Mouse (Mus musculus) liver, embryonic 15.5 days (tissue): ENCODE data around the gene Gipc3. TPM values are rescaled to one million over a fixed set of nuclear protein-coding genes. Genes with fewer than 3 reads are reported as not detected.

Source experiments
- ATAC-seq: fragments of 200-750 bp; cut with Nextera tagmentation; 2 replicates; pipeline ENCODE4 v1.8.0; 2017; ENCODE audit warnings: moderate number of reproducible peaks, mild to moderate bottlenecking, moderate library complexity; ENCODE audit not compliant: insufficient read depth
- H3K27ac ChIP-seq: fragments of 300-500 bp; sonication (generic); replicated peaks from 2 replicates; pipeline ENCODE4 v1.5.1; 2015; ENCODE audit warnings: mild to moderate bottlenecking, inconsistent platforms
- H3K27me3 ChIP-seq: fragments of 300-500 bp; sonication (generic); 2 replicates; pipeline ENCODE4 v1.6.1; 2015; ENCODE audit warnings: mild to moderate bottlenecking, inconsistent platforms
- H3K36me3 ChIP-seq: fragments of 300-500 bp; sonication (generic); replicated peaks from 2 replicates; pipeline ENCODE4 v1.6.1; 2015; ENCODE audit warnings: moderate library complexity, mild to moderate bottlenecking, inconsistent platforms
- H3K4me1 ChIP-seq: fragments of 300-500 bp; sonication (generic); replicated peaks from 2 replicates; pipeline ENCODE4 v1.6.1; 2015; ENCODE audit warnings: inconsistent platforms
- H3K4me2 ChIP-seq: fragments of 300-500 bp; sonication (generic); 2 replicates; pipeline ENCODE4 v1.6.1; 2015; ENCODE audit warnings: moderate library complexity, mild to moderate bottlenecking, inconsistent platforms
- H3K4me3 ChIP-seq: fragments of 300-500 bp; sonication (generic); replicated peaks from 2 replicates; pipeline ENCODE4 v1.5.1; 2015; ENCODE audit warnings: mild to moderate bottlenecking, inconsistent platforms
- H3K9ac ChIP-seq: fragments of 300-500 bp; sonication (generic); 2 replicates; pipeline ENCODE4 v1.6.1; 2015; ENCODE audit warnings: moderate library complexity, mild to moderate bottlenecking, inconsistent platforms
- H3K9me3 ChIP-seq: fragments of 300-500 bp; sonication (generic); replicated peaks from 2 replicates; pipeline ENCODE4 v1.6.1; 2016; ENCODE audit warnings: inconsistent platforms
- WGBS: fragments of 180-500 bp; shearing (Covaris S2); methylation state at CpG from one replicate; pipeline ENCODE4 v1.1.7; 2015; ENCODE audit warnings: mixed read lengths; ENCODE audit not compliant: insufficient replicate concordance; 5-methylcytosine and 5-hydroxymethylcytosine counted together
- polyA plus RNA-seq: library from polyadenylated mRNA; unstranded; fragments of >200 nt; fragmentation: Nextera tagmentation; extraction: Ambion mirVana; gene quantifications from 2 replicates; pipeline ENCODE4 v1.2.1, GENCODE M21; 2015

The Gipc3 gene
- polyA plus RNA-seq, 1 experiment from 2014 or later, result not detected

DNA sequence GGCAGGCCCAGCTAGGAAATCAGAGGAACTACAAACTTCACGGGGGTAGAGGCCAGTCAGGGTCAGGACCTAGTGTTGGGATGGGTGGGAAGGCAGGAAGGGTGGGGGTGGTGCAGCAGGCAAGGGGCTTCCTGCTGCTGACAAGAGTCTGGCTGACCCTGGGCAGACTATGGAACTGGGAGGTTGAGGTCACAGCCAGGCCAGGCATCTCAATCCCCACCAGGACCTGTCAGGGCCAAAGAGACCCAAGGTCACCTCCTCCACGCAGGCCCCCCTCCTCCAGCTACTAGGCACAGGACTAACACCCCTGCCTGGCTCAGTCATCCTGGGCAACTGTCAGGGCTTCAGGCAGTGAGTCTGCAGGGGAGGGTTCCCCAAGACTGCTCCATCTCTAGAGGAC is 15.1 kb downstream of the Gipc3 start:
- 0 out of 2 replicates have a peak, but pooled peaks have one; percentile 16 for ATAC-seq
- Histone ChIP-seq H3K36me3 (peaks cover 46% of the 10 kb centered on the region), H3K27me3 (peaks cover 9% of the 10 kb centered on the region), H3K9me3 (no peaks in the 10 kb centered on the region), H3K9ac (no peak overlapping the region), H3K4me3 (no peak overlapping the region), H3K4me1 (peaks cover 32% of the 10 kb centered on the region), H3K27ac (peak overlapping the region; percentile 43), H3K4me2 (no peak overlapping the region)
- WGBS, result 31% methylated on average over 2 of the region's 2 CpGs

DNA sequence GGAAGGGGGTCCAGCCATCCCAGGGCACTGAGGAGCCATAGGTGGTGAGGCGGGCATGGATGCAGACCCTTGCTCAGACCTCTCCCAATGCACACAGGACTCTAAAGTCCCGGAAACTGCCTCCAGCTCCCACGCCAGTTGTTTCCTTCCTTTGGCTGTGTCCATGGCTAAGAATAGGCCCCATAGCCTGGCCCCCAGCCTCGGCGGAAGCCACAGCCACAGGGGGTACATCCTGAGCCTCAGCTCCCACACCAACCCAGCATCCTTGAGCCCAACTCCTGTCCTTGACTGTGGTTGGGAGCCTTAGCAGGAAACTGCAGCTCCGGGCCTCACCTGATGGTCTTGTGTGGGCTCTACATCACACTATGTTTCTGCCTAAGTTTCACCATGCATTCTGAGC is 16.2 kb downstream of the Gipc3 start:
- WGBS, result 46% methylated on average over 6 of the region's 6 CpGs
- H3K9ac ChIP-seq, result no peak overlapping the region
- peaks cover 55% of the 10 kb centered on the region for H3K36me3 ChIP-seq
- no peaks in the 10 kb centered on the region for H3K27me3 ChIP-seq
- H3K4me1 ChIP-seq, result peaks cover 43% of the 10 kb centered on the region
- no peak overlapping the region for H3K27ac ChIP-seq
- no peak overlapping the region for H3K4me3 ChIP-seq
- no peak overlapping the region for H3K4me2 ChIP-seq
- no peak for ATAC-seq
- H3K9me3 ChIP-seq, result no peaks in the 10 kb centered on the region

- WGBS, result 91% methylated on average over 18 of the region's 18 CpGs
- Histone ChIP-seq H3K4me3 (no peak overlapping the region), H3K27me3 (no peaks in the 10 kb centered on the region), H3K36me3 (peaks cover 55% of the 10 kb centered on the region), H3K4me1 (peaks cover 48% of the 10 kb centered on the region), H3K4me2 (no peak overlapping the region), H3K9ac (no peak overlapping the region), H3K9me3 (no peaks in the 10 kb centered on the region), H3K27ac (no peak overlapping the region)
- ATAC-seq, result no peak
Measured at GRCm38 (mm10) chr10:81325781-81326180, 17.3 kb downstream of the Gipc3 start.

GRCm38 (mm10) chr10:81325176-81325575 is 17.9 kb downstream of the Gipc3 start:
- Histone ChIP-seq H3K36me3 (peaks cover 55% of the 10 kb centered on the region), H3K4me2 (no peak overlapping the region), H3K4me3 (no peak overlapping the region), H3K27ac (no peak overlapping the region), H3K9ac (no peak overlapping the region), H3K9me3 (no peaks in the 10 kb centered on the region), H3K27me3 (no peaks in the 10 kb centered on the region), H3K4me1 (peaks cover 48% of the 10 kb centered on the region)
- ATAC-seq, result no peak
- 92% methylated on average over 21 of the region's 21 CpGs for WGBS

DNA sequence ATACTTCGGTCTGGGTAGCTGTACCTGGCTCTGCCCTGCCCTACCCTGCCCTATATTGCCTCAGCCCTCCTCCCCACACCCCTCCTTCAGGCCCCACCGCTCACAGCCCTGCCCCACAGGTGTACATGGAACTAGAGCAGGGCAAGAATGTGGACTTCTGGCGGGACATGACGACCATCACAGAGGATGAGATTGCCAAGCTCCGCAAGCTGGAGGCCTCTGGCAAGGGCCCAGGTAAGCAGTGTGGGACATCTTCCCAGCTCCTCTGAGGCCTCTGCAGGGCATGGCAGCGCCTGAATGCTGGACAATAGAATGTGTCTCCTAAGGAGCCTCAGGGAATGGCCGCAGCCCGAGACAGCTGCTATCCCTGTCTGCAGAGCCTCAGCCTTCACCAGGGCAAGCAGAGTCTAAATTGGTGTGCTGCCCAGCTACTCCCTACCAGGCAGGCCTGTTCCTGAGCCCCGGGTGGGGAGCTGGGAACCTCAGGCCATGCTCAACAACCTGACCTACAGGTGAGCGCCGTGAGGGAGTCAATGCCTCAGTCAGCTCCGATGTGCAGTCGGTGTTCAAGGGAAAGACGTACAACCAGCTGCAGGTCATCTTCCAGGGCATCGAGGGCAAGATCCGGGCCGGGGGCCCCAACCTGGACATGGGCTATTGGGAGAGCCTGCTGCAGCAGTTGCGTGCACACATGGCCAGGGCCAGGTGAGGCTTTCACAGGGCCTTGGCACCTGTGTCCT is 19.1 kb downstream of the Gipc3 start:
- Histone ChIP-seq H3K36me3 (peaks cover 55% of the 10 kb centered on the region), H3K9me3 (no peaks in the 10 kb centered on the region), H3K27me3 (no peaks in the 10 kb centered on the region), H3K4me2 (no peak overlapping the region), H3K4me3 (no peak overlapping the region), H3K9ac (no peak overlapping the region), H3K27ac (no peak overlapping the region), H3K4me1 (peaks cover 57% of the 10 kb centered on the region)
- WGBS, result 91% methylated on average over 18 of the region's 18 CpGs
- no peak for ATAC-seq

DNA sequence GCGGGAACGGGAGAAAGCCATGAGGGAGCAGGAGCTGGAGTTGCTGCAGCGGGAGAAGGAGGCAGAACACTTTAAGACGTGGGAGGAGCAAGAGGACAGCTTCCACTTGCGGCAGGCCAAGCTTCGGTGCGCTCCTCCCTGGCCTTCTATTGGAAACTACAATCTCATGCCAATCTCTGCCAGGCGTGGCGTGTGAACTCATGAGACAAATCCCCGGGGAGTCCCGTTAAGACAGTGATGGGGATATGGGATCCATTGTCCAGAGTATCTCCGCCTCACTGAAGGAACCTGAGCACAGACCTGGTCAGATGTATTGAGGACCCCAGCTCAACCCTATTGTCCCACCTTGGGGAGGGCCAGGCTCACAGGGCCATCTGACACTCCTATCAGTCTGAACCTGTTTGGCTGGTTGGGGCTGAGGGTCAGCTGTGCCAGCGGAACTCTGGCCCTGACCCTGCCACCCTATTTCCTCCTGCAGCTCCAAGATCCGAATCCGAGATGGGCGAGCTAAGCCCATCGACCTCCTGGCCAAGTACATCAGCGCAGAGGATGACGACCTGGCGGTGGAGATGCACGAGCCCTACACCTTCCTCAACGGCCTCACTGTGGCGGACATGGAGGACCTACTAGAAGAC is 19.8 kb downstream of the Gipc3 start:
- no peak for ATAC-seq
- Histone ChIP-seq H3K27ac (no peak overlapping the region), H3K9me3 (no peaks in the 10 kb centered on the region), H3K4me3 (0 out of 2 replicates have a peak overlapping the region, but pooled peaks have one; percentile 94), H3K4me2 (no peak overlapping the region), H3K27me3 (no peaks in the 10 kb centered on the region), H3K9ac (no peak overlapping the region), H3K4me1 (peaks cover 57% of the 10 kb centered on the region), H3K36me3 (peaks cover 57% of the 10 kb centered on the region)
- WGBS, result 89% methylated on average over 23 of the region's 23 CpGs

DNA sequence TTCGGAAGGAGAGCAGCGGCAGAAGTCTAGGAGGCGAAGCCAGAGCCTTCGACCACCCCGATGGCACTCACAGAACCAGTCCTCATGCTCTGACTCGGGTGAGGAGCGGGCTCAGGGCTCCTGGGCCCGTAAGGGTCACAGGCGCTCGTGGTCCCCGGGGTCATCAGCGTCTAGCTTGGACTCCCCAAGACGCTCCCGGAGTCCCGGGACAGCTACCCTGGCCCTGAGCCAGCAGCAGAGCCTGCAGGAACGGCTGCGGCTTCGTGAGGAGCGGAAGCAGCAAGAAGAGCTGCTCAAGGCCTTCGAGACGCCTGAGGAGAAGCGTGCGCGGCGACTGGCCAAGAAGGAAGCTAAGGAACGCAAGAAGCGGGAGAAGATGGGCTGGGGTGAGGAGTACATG is 20.6 kb downstream of the Gipc3 start:
- H3K27ac ChIP-seq, result 0 out of 2 replicates have a peak overlapping the region, but pooled peaks have one; percentile 92

DNA sequence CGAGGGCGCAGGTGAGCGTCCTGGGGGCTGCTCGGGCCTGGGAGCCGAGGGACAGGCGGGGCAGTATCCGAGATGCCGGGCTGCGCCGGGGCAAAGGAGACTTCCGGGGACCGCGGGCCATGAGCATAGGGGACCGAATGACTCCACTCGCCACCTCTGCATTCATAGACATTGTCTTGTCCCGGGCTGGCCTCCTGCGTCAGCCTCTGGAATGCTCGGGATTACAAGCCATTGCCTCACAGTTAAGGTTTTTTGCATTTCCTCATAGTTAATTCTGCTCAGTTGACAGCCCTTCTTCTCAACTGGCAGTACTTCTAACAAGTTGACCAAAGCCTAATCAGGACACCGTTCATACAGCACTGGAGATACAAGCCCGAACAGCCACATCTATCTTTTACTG is 21.6 kb downstream of the Gipc3 start:
- peaks cover 55% of the 10 kb centered on the region for H3K36me3 ChIP-seq
- peak; percentile 1; the same call in 1 of the 2 replicates for ATAC-seq
- peak overlapping the region; percentile 87 for H3K4me2 ChIP-seq
- H3K9ac ChIP-seq, result peak overlapping the region; percentile 95
- H3K27me3 ChIP-seq, result no peaks in the 10 kb centered on the region
- H3K27ac ChIP-seq, result peak overlapping the region; percentile 92
- WGBS, result 2% methylated on average over 20 of the region's 20 CpGs
- peak overlapping the region; percentile 94 for H3K4me3 ChIP-seq
- H3K4me1 ChIP-seq, result peaks cover 57% of the 10 kb centered on the region
- H3K9me3 ChIP-seq, result no peaks in the 10 kb centered on the region

More for the DNA sequence above, 20.6 kb downstream of the Gipc3 start:
- H3K9ac ChIP-seq, result peak overlapping the region; percentile 95
- peak overlapping the region; percentile 94 for H3K4me3 ChIP-seq
- no peaks in the 10 kb centered on the region for H3K27me3 ChIP-seq
- H3K9me3 ChIP-seq, result no peaks in the 10 kb centered on the region
- H3K36me3 ChIP-seq, result peaks cover 64% of the 10 kb centered on the region
- peak overlapping the region; percentile 87 for H3K4me2 ChIP-seq
- ATAC-seq, result no peak
- 91% methylated on average over 27 of the region's 27 CpGs for WGBS
- H3K4me1 ChIP-seq, result peaks cover 57% of the 10 kb centered on the region

GRCm38 (mm10) chr10:81320550-81321347 is 22.3 kb downstream of the Gipc3 start, which contains the start of gene Cactin:
TSS of gene Cactin (plus strand) at chr10:81321103.
- H3K4me2 ChIP-seq, result peak within 1 kb of the TSS; percentile 87
- H3K4me1 ChIP-seq, result peaks cover 61% of the 10 kb centered on the region
- H3K36me3 ChIP-seq, result peaks cover 54% of the 10 kb centered on the region
- H3K9me3 ChIP-seq, result no peaks in the 10 kb centered on the region
- peak within 1 kb of the TSS; percentile 94 for H3K4me3 ChIP-seq
- under 1% methylated on average over 68 of the region's 68 CpGs for WGBS
- peak within 1 kb of the TSS; percentile 95 for H3K9ac ChIP-seq
- ATAC-seq, result peak; percentile 85
- H3K27ac ChIP-seq, result peak within 1 kb of the TSS; percentile 92
- no peaks in the 10 kb centered on the region for H3K27me3 ChIP-seq

- peak overlapping the region; percentile 87 for H3K4me2 ChIP-seq
- no peak for ATAC-seq
- peak overlapping the region; percentile 52 for H3K9ac ChIP-seq
- peak overlapping the region; percentile 94 for H3K4me3 ChIP-seq
- peak overlapping the region; percentile 92 for H3K27ac ChIP-seq
- no peaks in the 10 kb centered on the region for H3K9me3 ChIP-seq
- H3K27me3 ChIP-seq, result no peaks in the 10 kb centered on the region
- H3K36me3 ChIP-seq, result peaks cover 53% of the 10 kb centered on the region
- WGBS, result 1% methylated on average over 38 of the region's 38 CpGs
- H3K4me1 ChIP-seq, result peaks cover 63% of the 10 kb centered on the region
Measured at GRCm38 (mm10) chr10:81319741-81320549, 23.1 kb downstream of the Gipc3 start.
